Mouse (Mus musculus): ENCODE results near the gene Rbpjl. TPM values are rescaled to one million over a fixed set of nuclear protein-coding genes. Genes with fewer than 3 reads are reported as not detected.
A peak's percentile ranks its signal among the peaks of the same experiment; 100 is the strongest.

Rbpjl gene
- total and polyA plus RNA-seq, 3 experiments, result 0.18 TPM; not detected in 2

DNA sequence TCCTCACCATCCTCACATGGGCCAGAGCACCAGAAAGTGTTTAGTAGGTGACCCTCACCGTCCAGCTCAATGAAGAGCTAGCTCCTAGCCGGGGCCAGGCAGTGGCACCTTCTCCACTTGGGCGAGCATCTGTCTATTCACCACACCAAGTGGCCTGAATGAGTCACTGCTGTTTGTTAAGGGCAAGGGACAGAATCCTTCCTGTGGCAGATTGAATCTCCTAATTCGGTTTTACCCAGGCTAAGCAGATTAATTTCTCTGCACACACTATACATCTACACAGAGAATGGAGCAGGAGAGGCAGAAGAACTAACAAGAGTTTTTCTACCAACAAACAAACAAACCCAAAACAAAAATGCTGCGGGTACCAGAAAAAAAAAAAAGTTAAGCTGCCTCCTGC lies 24.0 kb downstream of the Rbpjl start:
- Histone ChIP-seq H3K79me2 (replicated peaks; ENCODE audit: control insufficient read depth, insufficient read depth, low read length) (no peaks in the 10 kb centered on the region), H3K36me3 (ENCODE audit: control insufficient read depth, insufficient read depth, low read length) (no peaks in the 10 kb centered on the region), H3K4me3 (no peak overlapping the region), H3K27ac (no peak overlapping the region), H3K27me3 (ENCODE audit: control insufficient read depth, insufficient read depth, low read length) (no peaks in the 10 kb centered on the region), H3K4me1 (ENCODE audit: control insufficient read depth, insufficient read depth, low read length) (no peaks in the 10 kb centered on the region), H3K9ac (ENCODE audit: low read depth, low read length) (no peak overlapping the region)
- intact Hi-C loops (cut with DNase I), result no loop called here
- TF ChIP-seq CTCF (IDR thresholded peaks at IDR 0.05) (no peak), EP300 (IDR thresholded peaks at IDR 0.05; ENCODE audit: insufficient read depth, low read depth, low read length) (no peak), POLR2A (IDR thresholded peaks at IDR 0.05; ENCODE audit: insufficient read depth, low read depth, low read length) (no peak)
- WGBS, result 83% methylated on average over 5 of the region's 5 CpGs
- DNase-seq, result no peak

DNA sequence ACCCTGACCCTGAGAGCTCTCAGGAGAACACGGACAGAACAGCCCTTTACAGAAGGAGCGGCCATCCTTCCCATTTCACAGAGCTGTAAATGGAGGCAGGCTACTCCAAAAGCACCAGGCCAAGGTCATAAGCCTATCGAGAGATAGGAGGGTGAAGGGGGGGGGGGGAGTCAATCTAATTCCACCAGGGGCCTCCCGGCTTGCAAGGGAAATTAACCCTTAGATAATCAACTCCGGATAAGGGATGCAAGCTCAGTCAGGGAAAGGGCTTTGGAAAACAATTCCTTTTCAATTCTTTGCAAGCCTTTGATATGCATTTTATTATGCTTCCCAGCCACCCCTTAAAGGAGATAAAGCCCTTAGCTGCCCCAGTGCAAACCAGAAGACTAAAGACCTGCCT lies 25.5 kb downstream of the Rbpjl start:
- H3K27ac ChIP-seq, result no peak overlapping the region
- no peak for DNase-seq
- 57% methylated on average over 5 of the region's 5 CpGs for WGBS
- H3K4me1 ChIP-seq (ENCODE audit: control insufficient read depth, insufficient read depth, low read length), result peaks cover 5% of the 10 kb centered on the region
- no peak overlapping the region for H3K9ac ChIP-seq (ENCODE audit: low read depth, low read length)
- no peak overlapping the region for H3K4me3 ChIP-seq
- no peaks in the 10 kb centered on the region for H3K27me3 ChIP-seq (ENCODE audit: control insufficient read depth, insufficient read depth, low read length)
- H3K36me3 ChIP-seq (ENCODE audit: control insufficient read depth, insufficient read depth, low read length), result no peaks in the 10 kb centered on the region
- H3K79me2 ChIP-seq (replicated peaks; ENCODE audit: control insufficient read depth, insufficient read depth, low read length), result no peaks in the 10 kb centered on the region
- intact Hi-C loops (cut with DNase I), result no loop called here
- no peak for TF ChIP-seq CTCF (IDR thresholded peaks at IDR 0.05)
- TF ChIP-seq EP300 (IDR thresholded peaks at IDR 0.05; ENCODE audit: insufficient read depth, low read depth, low read length), result no peak
- no peak for TF ChIP-seq POLR2A (IDR thresholded peaks at IDR 0.05; ENCODE audit: insufficient read depth, low read depth, low read length)

DNA sequence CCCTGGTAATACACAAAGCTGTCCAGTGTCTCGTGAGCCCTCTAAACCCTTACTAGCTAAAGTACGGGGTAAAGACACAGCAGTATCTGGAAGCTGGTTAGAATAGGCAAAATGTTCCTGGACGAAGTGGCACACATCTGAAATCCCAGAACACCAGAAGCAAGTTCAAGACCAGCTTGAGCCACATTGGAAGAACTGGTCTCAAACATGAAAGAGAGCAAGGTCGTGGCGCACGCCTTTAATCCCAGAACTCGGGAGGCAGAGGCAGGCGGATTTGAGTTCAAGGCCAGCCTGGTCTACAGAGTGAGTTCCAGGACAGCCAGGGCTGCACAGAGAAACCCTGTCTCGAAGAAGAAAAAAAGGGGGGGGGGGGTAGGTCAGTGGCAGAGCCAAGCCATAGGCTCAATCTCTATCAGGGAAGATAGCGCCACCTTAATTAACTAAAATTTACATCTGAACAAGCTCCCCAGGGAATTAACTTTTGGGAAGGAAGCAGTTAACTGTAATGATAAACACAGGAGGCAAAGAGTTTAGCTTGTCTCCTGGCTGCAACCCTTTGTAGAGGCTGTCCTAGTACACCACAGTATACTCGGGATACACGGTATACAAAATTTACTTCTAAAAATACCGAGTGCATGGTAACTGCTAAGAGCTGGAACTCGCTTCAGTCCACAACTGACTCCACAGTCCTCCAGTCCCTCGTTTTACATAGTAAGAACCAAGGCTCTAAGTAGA lies 27.1 kb downstream of the Rbpjl start:
- DNase-seq, result no peak
- Histone ChIP-seq H3K27ac (no peak overlapping the region), H3K4me3 (no peak overlapping the region), H3K79me2 (replicated peaks; ENCODE audit: control insufficient read depth, insufficient read depth, low read length) (no peaks in the 10 kb centered on the region), H3K36me3 (ENCODE audit: control insufficient read depth, insufficient read depth, low read length) (no peaks in the 10 kb centered on the region), H3K4me1 (ENCODE audit: control insufficient read depth, insufficient read depth, low read length) (peaks cover 5% of the 10 kb centered on the region), H3K9ac (ENCODE audit: low read depth, low read length) (no peak overlapping the region), H3K27me3 (ENCODE audit: control insufficient read depth, insufficient read depth, low read length) (no peaks in the 10 kb centered on the region)
- intact Hi-C loops (cut with DNase I), result no loop called here
- TF ChIP-seq EP300 (IDR thresholded peaks at IDR 0.05; ENCODE audit: insufficient read depth, low read depth, low read length) (no peak), CTCF (IDR thresholded peaks at IDR 0.05) (no peak), POLR2A (IDR thresholded peaks at IDR 0.05; ENCODE audit: insufficient read depth, low read depth, low read length) (no peak)
- WGBS, result 76% methylated on average over 15 of the region's 15 CpGs

DNA sequence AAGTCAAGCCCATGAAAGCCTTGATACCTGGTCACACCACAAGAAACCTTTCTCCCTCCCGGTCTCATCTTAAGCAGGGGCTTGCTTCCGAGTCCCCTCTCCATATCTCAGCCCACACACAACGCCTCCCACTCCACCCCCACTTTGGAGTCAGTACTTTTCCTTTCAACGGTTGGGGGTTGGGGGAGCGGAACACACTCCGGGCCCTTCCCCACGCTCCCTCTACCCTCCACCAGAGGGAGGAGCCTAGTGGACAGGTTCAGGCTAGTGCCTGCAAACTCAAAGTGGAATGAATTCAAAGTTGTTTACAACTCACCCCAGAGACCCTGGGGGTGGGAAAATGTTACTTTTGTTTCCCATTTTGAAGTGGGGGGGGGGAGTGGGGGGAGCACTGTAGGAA lies 27.8 kb downstream of the Rbpjl start:
- Histone ChIP-seq H3K27me3 (ENCODE audit: control insufficient read depth, insufficient read depth, low read length) (no peaks in the 10 kb centered on the region), H3K36me3 (ENCODE audit: control insufficient read depth, insufficient read depth, low read length) (no peaks in the 10 kb centered on the region), H3K4me3 (no peak overlapping the region), H3K27ac (no peak overlapping the region), H3K79me2 (replicated peaks; ENCODE audit: control insufficient read depth, insufficient read depth, low read length) (no peaks in the 10 kb centered on the region), H3K9ac (ENCODE audit: low read depth, low read length) (no peak overlapping the region), H3K4me1 (ENCODE audit: control insufficient read depth, insufficient read depth, low read length) (peaks cover 7% of the 10 kb centered on the region)
- 60% methylated on average over 7 of the region's 7 CpGs for WGBS
- DNase-seq, result no peak
- TF ChIP-seq EP300 (IDR thresholded peaks at IDR 0.05; ENCODE audit: insufficient read depth, low read depth, low read length) (no peak), CTCF (IDR thresholded peaks at IDR 0.05) (no peak), POLR2A (IDR thresholded peaks at IDR 0.05; ENCODE audit: insufficient read depth, low read depth, low read length) (no peak)
- intact Hi-C loops (cut with DNase I), result no loop called here

DNA sequence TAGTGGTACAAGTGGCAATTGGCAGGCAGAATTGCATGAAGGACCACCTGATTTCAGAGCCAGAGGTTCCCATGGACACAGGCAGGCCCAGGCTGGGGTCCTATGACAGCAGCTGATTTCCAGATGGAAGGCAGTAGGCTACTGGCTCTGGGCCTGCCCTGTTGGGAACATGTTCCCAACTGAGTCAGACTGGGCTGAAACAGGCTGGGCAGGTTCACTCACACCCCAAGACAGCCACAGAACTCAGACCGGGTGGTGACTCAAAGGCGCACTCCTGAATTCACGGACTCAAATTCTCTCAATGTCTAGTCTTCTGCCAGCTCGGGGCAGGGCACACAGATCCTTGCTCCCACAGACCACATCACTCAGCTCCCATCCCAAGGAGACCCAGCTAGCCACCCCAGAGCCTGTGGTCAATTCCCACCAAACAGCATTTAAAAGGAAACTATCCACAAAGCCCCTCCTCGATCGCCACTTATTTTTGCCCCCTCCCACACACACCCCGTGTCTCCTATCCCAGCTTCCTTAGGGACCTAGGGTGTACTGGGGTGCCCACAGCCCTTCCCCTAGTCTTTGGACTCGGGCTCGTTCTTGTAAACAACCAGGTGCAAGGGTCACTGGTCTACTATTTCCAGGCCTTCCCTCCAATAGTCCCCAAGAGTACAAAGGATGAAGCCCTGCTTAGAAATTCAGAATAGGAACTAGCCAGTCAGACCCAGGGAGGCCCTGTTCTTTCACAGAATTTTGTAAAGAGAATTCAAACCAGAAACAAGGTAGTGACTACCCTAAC lies 28.9 kb downstream of the Rbpjl start:
- H3K4me3 ChIP-seq, result no peak overlapping the region
- intact Hi-C loops (cut with DNase I), result no loop called here
- TF ChIP-seq CTCF (IDR thresholded peaks at IDR 0.05) (no peak), POLR2A (IDR thresholded peaks at IDR 0.05; ENCODE audit: insufficient read depth, low read depth, low read length) (no peak), EP300 (IDR thresholded peaks at IDR 0.05; ENCODE audit: insufficient read depth, low read depth, low read length) (no peak)
- no peaks in the 10 kb centered on the region for H3K27me3 ChIP-seq (ENCODE audit: control insufficient read depth, insufficient read depth, low read length)
- no peaks in the 10 kb centered on the region for H3K36me3 ChIP-seq (ENCODE audit: control insufficient read depth, insufficient read depth, low read length)
- no peak for DNase-seq
- peak overlapping the region; percentile 30 for H3K27ac ChIP-seq
- H3K4me1 ChIP-seq (ENCODE audit: control insufficient read depth, insufficient read depth, low read length), result peaks cover 7% of the 10 kb centered on the region
- H3K9ac ChIP-seq (ENCODE audit: low read depth, low read length), result no peak overlapping the region
- H3K79me2 ChIP-seq (replicated peaks; ENCODE audit: control insufficient read depth, insufficient read depth, low read length), result no peaks in the 10 kb centered on the region
- WGBS, result 76% methylated on average over 9 of the region's 9 CpGs
